Mouse (Mus musculus) mouse trophoblast stem cell (cell line): Measurements from ENCODE around the gene Ephb2.

Experiments
- in situ Hi-C, 2 experiments: fragments of 300-500 bp; cut with MseI, MboI; formaldehyde crosslinking; loops; 2 replicates in 1 of 2; 3 replicates in 1 of 2; pipeline ENCODE4 v1.15.1; 2025

The Ephb2 gene

DNA sequence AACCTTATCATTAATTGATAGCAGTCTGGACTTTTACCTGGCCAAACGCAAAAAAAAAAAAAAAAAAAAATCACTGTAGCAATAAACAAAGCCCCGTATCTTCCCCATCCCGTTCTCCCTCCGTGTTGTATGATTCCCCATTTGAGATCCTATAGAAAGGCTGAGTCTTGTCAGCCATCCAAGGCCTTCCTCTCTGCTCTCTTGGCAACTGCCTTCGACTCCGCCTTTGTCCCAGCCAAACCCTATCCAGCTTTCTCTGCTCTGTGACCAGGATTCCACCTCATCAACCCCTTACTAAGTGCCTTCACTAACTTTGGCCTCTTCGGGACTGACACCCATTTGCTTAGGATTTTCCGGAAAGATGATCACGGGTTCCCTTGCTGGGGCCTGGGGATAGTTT is 2.2 kb upstream of the Ephb2 start:
- in situ Hi-C loops = no loop called here

DNA sequence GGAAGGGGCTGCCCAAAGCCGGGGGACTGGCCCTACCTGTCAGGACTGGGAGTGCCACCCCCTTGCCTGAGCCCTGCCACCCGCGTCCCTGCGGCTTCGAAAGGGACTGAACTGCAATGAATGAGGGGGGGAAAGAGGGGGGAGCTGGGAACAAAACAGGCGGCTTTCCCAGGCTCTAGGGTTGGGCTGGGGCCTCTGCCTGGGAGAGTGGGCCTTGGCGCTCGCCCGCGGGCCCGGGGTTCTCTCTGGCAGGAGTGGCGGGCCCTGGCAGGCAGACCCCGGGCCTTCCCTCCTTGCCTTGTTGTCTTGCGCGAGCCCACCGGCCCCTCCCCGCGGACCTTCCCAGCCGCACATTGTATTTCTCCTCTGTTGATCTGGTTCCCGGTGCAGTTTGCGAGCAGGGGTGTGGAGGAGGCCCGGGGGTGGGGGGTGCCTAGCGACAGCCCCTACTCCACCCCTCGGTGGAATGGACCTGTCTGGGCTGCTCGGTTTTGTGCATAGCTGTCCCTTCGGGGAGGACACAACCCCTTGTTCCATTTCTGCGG is 671 bp upstream of the Ephb2 start:
- in situ Hi-C loops = no loop called here

GRCm38 (mm10) chr4:136834815-136835620 is 770 bp downstream of the Ephb2 start:
- in situ Hi-C loops = no loop called here

DNA sequence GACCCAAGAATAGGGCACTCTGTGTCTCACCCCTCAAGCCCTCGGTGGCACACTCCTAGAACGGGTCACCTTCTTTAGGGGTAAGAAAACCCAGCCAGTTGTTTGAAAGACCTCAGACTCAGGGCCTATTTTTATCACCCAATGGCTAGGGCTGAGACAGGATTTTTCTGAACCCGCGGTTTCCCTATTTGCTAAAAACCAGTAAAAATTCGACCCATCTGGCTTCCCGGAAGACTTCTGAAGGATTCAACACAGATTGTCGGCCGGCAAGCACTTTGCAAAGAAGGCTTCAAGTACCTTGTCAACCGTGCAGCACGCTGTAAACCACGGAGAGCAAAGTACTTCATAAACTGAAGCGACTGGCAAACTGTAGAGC is 1.4 kb downstream of the Ephb2 start:
- in situ Hi-C loops = no loop called here

DNA sequence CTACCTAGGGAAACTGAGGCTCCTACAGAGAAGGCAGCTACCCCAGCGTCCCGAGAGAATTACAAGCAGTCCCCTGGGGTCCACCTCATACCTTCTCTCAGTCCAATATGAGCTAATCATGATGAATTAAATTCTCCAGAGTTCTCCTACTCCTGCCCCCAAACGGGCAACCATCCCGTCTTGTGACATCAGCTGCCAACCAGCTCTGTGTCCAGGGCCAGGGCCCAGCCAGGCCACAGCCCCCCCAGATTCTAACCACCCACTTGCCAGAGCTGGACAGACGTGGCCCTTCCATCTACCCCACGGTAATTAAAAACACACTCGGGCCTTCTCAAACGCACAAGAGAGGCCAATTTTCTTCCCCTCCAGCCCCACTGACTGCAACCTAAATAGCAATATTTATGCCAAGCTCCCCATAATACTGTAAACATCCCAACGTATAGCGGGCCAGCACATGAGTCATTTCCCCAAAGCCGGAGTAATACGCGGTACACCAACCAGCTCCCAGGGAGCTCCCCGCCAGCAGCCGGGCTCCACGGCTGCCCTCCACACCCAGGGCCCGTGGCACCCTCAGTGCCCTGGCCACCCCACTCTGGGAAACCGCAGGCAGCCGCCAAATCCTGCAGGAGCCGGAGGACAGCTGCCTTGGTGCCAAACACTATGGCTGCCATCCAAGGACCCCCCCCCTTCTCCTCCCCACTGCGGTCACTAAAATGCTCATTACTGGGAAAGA is 2.0 kb downstream of the Ephb2 start:
- in situ Hi-C loops = no loop called here

GRCm38 (mm10) chr4:136832559-136833232 is 3.1 kb downstream of the Ephb2 start:
- in situ Hi-C loops = no loop called here

DNA sequence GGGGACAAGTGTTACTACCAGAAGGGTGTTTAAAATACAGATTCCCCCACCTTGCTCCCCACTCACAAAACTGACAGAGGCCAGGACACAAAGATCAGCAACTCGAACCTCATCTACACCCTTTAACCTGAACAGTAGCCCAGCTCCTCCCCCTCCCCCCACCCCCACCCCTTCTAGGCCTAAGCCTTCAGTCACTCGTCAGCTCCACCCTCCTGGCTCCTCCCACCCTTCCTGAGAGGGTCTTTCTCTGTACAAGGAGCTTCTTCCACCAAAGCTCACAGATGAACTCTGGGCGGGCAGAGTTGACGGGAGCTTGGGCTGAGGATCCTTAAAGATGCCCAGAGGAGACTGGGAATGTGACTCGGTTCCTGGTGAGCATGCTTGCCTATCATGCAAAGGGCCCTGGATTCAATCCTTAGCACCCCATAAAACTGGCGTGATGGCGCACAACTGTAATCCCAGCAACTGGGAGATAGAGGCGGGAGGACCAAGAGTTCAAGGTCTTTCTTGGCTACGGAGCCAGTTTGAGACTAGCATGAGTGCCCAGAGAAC is 5.4 kb downstream of the Ephb2 start:
- in situ Hi-C loops = no loop called here

DNA sequence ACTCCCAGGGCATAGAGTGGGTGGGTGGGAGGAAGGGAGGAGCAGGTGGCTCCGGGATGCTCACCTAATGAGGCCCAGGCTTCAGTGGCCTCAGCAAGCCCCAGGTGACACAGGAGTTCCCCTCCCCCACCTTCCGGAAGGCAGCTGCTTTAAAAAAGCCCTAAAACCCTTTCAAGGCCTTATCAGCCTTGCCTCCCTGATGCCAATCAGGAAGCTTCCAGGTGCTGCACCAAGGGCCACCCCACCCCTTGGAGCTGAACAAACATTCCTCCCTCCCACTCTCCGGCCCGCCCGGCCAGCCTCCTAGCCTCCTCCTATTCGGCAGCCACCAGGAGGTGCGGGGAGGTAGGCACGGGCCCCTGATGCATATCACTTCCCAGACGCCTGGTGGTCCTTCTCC is 6.0 kb downstream of the Ephb2 start:
- in situ Hi-C loops = no loop called here

- in situ Hi-C loops = no loop called here
Measured at GRCm38 (mm10) chr4:136828664-136829569, 6.9 kb downstream of the Ephb2 start.

- in situ Hi-C loops = no loop called here
Measured at GRCm38 (mm10) chr4:136824935-136825552, 10.7 kb downstream of the Ephb2 start.

DNA sequence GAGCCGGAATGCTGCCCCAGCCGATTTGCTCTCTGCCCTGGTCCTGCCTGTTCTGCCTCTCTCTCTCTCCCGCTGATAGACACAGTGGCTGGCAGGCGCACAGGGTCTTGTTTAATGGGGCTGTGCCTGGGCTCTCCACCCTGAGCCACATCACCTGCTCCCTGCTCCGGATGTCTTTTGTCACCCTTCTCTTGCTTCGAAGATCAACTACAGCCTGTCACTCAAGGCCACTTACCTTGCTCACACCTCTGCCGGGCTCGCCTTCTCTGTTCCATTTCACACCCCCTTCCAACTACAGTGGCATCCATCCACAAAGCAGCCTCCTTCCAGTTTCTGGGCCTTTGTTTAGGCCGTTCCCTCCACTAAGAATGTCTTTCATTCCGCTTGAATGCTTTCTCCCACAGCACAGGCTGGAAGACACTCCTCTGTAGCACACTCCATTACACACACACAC is 15.7 kb downstream of the Ephb2 start:
- in situ Hi-C loops = no loop called here

DNA sequence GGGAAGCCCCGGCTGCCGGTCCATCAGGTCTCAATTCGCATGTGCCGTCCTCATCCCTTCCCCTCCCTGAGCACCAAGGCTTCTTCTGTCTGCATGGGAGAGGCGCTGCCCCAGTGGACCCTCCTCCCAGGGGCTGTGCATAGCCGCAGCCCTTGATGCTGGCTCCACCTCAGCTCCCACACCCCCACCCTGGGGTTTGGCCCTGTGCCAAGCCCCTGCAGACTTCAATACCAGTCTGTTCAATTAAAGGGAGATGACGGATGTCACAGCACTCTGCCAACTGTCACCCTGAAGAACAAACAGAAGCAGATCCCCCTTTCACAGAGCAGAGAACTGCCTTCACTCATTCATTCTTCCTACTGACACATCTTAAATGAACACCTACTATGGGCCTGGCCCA is 19.1 kb downstream of the Ephb2 start:
- in situ Hi-C loops = no loop called here

GRCm38 (mm10) chr4:136815364-136815763 is 20.4 kb downstream of the Ephb2 start:
- in situ Hi-C loops = no loop called here

DNA sequence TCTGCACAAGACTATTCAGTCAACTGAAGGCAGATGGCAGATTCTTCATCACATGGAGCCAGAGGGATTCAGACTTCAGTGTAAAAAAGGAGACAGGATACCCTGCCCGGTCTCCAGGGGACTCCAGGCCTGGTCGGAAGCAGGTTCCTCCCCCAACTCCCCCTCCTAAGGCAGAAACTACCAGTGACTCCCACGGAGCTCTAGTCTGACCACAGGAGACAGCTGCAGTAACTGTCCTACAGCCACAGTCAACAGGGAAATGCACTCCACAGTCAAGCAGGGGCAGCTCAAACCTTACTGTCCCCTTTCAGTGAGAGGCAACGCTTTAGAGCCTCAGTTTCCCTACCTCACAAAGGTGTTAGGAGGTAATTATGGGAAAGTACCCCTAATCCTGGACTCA is 23.2 kb downstream of the Ephb2 start:
- in situ Hi-C loops = no loop called here

GRCm38 (mm10) chr4:136811596-136811995 is 24.2 kb downstream of the Ephb2 start:
- in situ Hi-C loops = no loop called here

DNA sequence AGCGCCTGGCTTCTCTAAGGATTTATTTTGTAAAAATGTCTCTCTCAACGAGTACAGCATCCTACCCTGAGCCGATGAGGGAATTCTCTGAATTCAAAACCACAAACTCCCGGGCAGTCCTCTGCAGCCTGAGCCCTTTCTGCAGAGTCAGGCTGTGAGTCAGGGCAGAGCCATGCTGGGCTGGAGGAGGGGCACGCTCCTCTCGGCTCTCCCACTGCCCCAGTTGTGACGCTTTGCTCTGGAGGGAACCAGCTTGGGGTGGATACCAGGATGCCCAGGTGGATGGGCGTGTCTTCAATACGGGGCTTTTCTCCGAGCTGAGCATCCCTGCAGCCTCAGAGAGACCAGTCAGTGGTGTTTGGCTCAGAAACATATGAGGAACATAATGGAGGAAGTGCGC is 27.3 kb downstream of the Ephb2 start:
- in situ Hi-C loops = no loop called here

DNA sequence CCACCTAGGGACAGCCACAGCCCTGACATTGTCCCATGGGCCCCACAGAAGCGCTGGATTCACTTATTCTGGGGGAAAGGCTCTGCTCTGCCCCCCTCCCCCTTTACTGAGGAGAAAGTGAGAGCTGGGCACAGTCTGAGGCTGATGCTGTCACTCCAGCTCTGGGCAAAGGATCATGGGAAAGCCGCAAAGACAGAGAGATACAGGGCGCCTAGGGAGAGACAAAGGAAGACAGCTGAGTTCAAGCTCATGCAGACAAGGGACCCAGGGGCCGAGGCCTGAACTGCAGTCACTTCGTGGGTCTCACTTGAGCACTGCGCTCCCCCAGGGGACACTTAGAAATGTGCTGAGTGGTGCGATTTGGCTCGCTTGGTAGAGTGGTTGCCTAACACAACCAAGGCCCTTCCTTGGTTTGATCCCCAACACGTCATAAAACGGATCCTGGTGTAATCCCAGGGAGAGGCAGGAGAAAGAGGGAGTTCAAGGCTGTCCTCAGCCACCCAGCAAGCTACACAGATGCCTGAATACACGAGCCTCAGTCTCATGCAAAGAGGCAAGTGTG is 28.3 kb downstream of the Ephb2 start:
- in situ Hi-C loops = no loop called here

DNA sequence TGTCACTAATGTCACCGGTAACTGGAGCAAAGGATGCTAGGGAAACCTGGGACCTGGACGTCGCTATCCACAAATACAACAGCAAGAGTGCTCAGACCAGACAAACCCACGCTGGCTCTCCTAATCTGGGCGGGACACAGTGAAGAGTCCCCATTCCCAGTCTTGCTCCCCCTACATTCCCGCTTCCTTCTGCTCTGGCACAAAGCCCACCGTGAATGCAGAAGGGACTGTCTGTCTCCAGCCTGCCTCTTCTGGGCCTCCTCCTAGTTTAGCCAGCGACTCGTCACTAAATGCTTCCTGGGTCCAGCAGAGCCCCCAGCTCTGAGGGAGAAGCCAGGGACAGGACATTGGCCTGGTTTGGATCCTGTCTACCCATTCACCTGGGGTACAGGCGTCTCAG is 29.5 kb downstream of the Ephb2 start:
- in situ Hi-C loops = no loop called here

- in situ Hi-C loops = no loop called here
Measured at GRCm38 (mm10) chr4:136804343-136804742, 31.4 kb downstream of the Ephb2 start.

GRCm38 (mm10) chr4:136802446-136802845 is 33.3 kb downstream of the Ephb2 start:
- in situ Hi-C loops = no loop called here
